Comparison of ENCODE assay signal across 12 mouse cellular contexts in genomic region chr7:43282459-43282858, GRCm38 (mm10). TPM values are rescaled to one million over a fixed set of nuclear protein-coding genes. Genes with fewer than 3 reads are reported as not detected.
DNase-seq lines count a peak whose midpoint lies in the region; ATAC-seq and TF ChIP-seq lines count a peak whose summit lies in the region.
"Had no signal": no experiment of that assay in that cellular context is flagged by ENCODE, and none has a peak within 500 bp of the region (broad histone marks: within the 10 kb centered on the region; RNA-seq: fewer than 3 reads in every experiment).

No protein-coding gene starts in this region.

- no peaks in the 10 kb centered on the region for H3K36me3 ChIP-seq in forebrain, embryonic 15.5 days
- no peaks in the 10 kb centered on the region for H3K36me3 ChIP-seq in forebrain, embryonic 10.5 days (replicated peaks)
- H3K36me3 ChIP-seq in liver, embryonic 11.5 days (ENCODE audit: control insufficient read depth, insufficient read depth, low read length): no peaks in the 10 kb centered on the region
- no peaks in the 10 kb centered on the region for H3K36me3 ChIP-seq in liver, postnatal 0 days (replicated peaks; ENCODE audit: insufficient read depth, low read length)
- H3K36me3 ChIP-seq in hindbrain, embryonic 14.5 days (replicated peaks; ENCODE audit: control insufficient read depth, insufficient read depth): no peaks in the 10 kb centered on the region
- H3K36me3 ChIP-seq in neural tube, embryonic 13.5 days: no peaks in the 10 kb centered on the region
- H3K36me3 ChIP-seq: heart, embryonic 15.5 days; liver, embryonic 15.5 days had no signal

- H3K9ac ChIP-seq in forebrain, embryonic 15.5 days (replicated peaks): no peak overlapping the region
- H3K9ac ChIP-seq in liver, embryonic 11.5 days (ENCODE audit: low read depth, low read length): no peak overlapping the region
- H3K9ac ChIP-seq in liver, postnatal 0 days (replicated peaks): no peak overlapping the region
- no peak overlapping the region for H3K9ac ChIP-seq in hindbrain, embryonic 14.5 days
- H3K9ac ChIP-seq in neural tube, embryonic 13.5 days: no peak overlapping the region
- H3K9ac ChIP-seq: liver, embryonic 15.5 days had no signal

- H3K27me3 ChIP-seq in forebrain, embryonic 15.5 days: no peaks in the 10 kb centered on the region
- H3K27me3 ChIP-seq in forebrain, embryonic 10.5 days (ENCODE audit: poor library complexity, severe bottlenecking): no peaks in the 10 kb centered on the region
- H3K27me3 ChIP-seq in liver, embryonic 11.5 days (replicated peaks; ENCODE audit: control insufficient read depth, insufficient read depth, low read length): no peaks in the 10 kb centered on the region
- no peaks in the 10 kb centered on the region for H3K27me3 ChIP-seq in liver, postnatal 0 days (ENCODE audit: insufficient read depth, low read length)
- H3K27me3 ChIP-seq in hindbrain, embryonic 14.5 days (ENCODE audit: control insufficient read depth, insufficient read depth, low read length): no peaks in the 10 kb centered on the region
- no peaks in the 10 kb centered on the region for H3K27me3 ChIP-seq in neural tube, embryonic 13.5 days
- H3K27me3 ChIP-seq: forebrain, embryonic 13.5 days; heart, embryonic 15.5 days; liver, embryonic 15.5 days had no signal

- no peak for TF ChIP-seq EP300 in liver, postnatal 0 days (IDR thresholded peaks at IDR 0.05; ENCODE audit: low read depth)

- TF ChIP-seq CTCF in liver, postnatal 0 days (IDR thresholded peaks at IDR 0.05; ENCODE audit: low read depth): no peak

- ATAC-seq in forebrain, embryonic 15.5 days (replicated peaks): peak; percentile 29; the same call in 1 of the 2 replicates
- ATAC-seq in liver, embryonic 11.5 days (replicated peaks; ENCODE audit: low FRiP score): peak; percentile 16; the same call in 1 of the 2 replicates
- no peak for ATAC-seq in liver, postnatal 0 days
- ATAC-seq in hindbrain, embryonic 14.5 days (ENCODE audit: low FRiP score): 0 out of 2 replicates have a peak, but pooled peaks have one; percentile 3
- peak; percentile 48; the same call in 1 of the 2 replicates for ATAC-seq in neural tube, embryonic 13.5 days (ENCODE audit: low read depth)

- H3K27ac ChIP-seq in forebrain, embryonic 15.5 days (replicated peaks): no peak overlapping the region
- H3K27ac ChIP-seq in forebrain, embryonic 10.5 days: no peak overlapping the region
- H3K27ac ChIP-seq in liver, embryonic 11.5 days (ENCODE audit: low read depth, low read length): no peak overlapping the region
- no peak overlapping the region for H3K27ac ChIP-seq in liver, postnatal 0 days (ENCODE audit: low read depth)
- no peak overlapping the region for H3K27ac ChIP-seq in hindbrain, embryonic 14.5 days
- H3K27ac ChIP-seq in neural tube, embryonic 13.5 days (replicated peaks): no peak overlapping the region
- H3K27ac ChIP-seq: heart, embryonic 15.5 days; liver, embryonic 15.5 days had no signal

- WGBS in forebrain, embryonic 15.5 days: 87% methylated on average over 3 of the region's 3 CpGs
- 78% methylated on average over 2 of the region's 3 CpGs for WGBS in forebrain, embryonic 10.5 days
- 80% methylated on average over 3 of the region's 3 CpGs for WGBS in liver, embryonic 11.5 days
- WGBS in liver, postnatal 0 days (ENCODE audit: insufficient replicate concordance): 76% methylated on average over 2 of the region's 3 CpGs
- 88% methylated on average over 2 of the region's 3 CpGs for WGBS in hindbrain, embryonic 14.5 days
- 82% methylated on average over 2 of the region's 3 CpGs for WGBS in neural tube, embryonic 13.5 days

- H3K4me1 ChIP-seq in forebrain, embryonic 15.5 days: no peaks in the 10 kb centered on the region
- no peaks in the 10 kb centered on the region for H3K4me1 ChIP-seq in forebrain, embryonic 10.5 days
- H3K4me1 ChIP-seq in liver, embryonic 11.5 days (replicated peaks; ENCODE audit: control insufficient read depth, insufficient read depth, low read length): no peaks in the 10 kb centered on the region
- no peaks in the 10 kb centered on the region for H3K4me1 ChIP-seq in liver, postnatal 0 days (ENCODE audit: insufficient read depth)
- no peaks in the 10 kb centered on the region for H3K4me1 ChIP-seq in hindbrain, embryonic 14.5 days (replicated peaks; ENCODE audit: control insufficient read depth, insufficient read depth, low read length)
- no peaks in the 10 kb centered on the region for H3K4me1 ChIP-seq in neural tube, embryonic 13.5 days (replicated peaks)
- H3K4me1 ChIP-seq: forebrain, embryonic 13.5 days had no signal

- DNase-seq in forebrain, embryonic 10.5 days (ENCODE audit: extremely low spot score, low spot score): no peak
- no peak for DNase-seq in liver, embryonic 11.5 days (ENCODE audit: low spot score)
- no peak for DNase-seq in liver, postnatal 0 days
- DNase-seq in hindbrain, embryonic 14.5 days (ENCODE audit: low spot score): no peak
- no peak for DNase-seq in layer of hippocampus, adult 11-12 months (ENCODE audit: low spot score)
- DNase-seq in thymus, adult 18-20 months: no peak

- no peaks in the 10 kb centered on the region for H3K9me3 ChIP-seq in forebrain, embryonic 15.5 days
- peaks cover 6% of the 10 kb centered on the region; the same call in 1 of the 2 replicates for H3K9me3 ChIP-seq in forebrain, embryonic 10.5 days
- H3K9me3 ChIP-seq in liver, embryonic 11.5 days (ENCODE audit: control insufficient read depth, low read length): no peaks in the 10 kb centered on the region
- no peaks in the 10 kb centered on the region for H3K9me3 ChIP-seq in liver, postnatal 0 days (ENCODE audit: low read length)
- no peaks in the 10 kb centered on the region for H3K9me3 ChIP-seq in hindbrain, embryonic 14.5 days (ENCODE audit: control insufficient read depth, low read length)
- H3K9me3 ChIP-seq in neural tube, embryonic 13.5 days: no peaks in the 10 kb centered on the region
- H3K9me3 ChIP-seq: forebrain, embryonic 13.5 days; heart, embryonic 15.5 days; liver, embryonic 15.5 days; megakaryocyte, embryonic 14.5 days had no signal

- no peak overlapping the region for H3K4me2 ChIP-seq in forebrain, embryonic 15.5 days (replicated peaks)
- no peak overlapping the region for H3K4me2 ChIP-seq in liver, embryonic 11.5 days
- H3K4me2 ChIP-seq in liver, postnatal 0 days (ENCODE audit: low read depth, low read length): no peak overlapping the region
- no peak overlapping the region for H3K4me2 ChIP-seq in hindbrain, embryonic 14.5 days (replicated peaks)
- H3K4me2 ChIP-seq in neural tube, embryonic 13.5 days: no peak overlapping the region

- H3K4me3 ChIP-seq in forebrain, embryonic 15.5 days: no peak overlapping the region
- H3K4me3 ChIP-seq in forebrain, embryonic 10.5 days: no peak overlapping the region
- no peak overlapping the region for H3K4me3 ChIP-seq in liver, embryonic 11.5 days (ENCODE audit: low read depth, low read length)
- no peak overlapping the region for H3K4me3 ChIP-seq in liver, postnatal 0 days (ENCODE audit: low read depth, low read length)
- no peak overlapping the region for H3K4me3 ChIP-seq in hindbrain, embryonic 14.5 days (replicated peaks; ENCODE audit: low read length)
- H3K4me3 ChIP-seq in neural tube, embryonic 13.5 days: no peak overlapping the region

RNA-seq across cellular contexts. Expression of gene Zfp715, which starts 30.6 kb away (rescaled TPM):
- 19.0 and 21.5 TPM in 2 replicates for polyA plus RNA-seq in forebrain, embryonic 15.5 days (2015; fragmentation: Nextera tagmentation; extraction: Ambion mirVana)
- polyA plus RNA-seq in forebrain, embryonic 10.5 days (2016; fragmentation: Nextera tagmentation; extraction: Ambion mirVana): 11.3 TPM in 2 replicates
- 10.4 and 14.1 TPM in 2 replicates for polyA plus RNA-seq in liver, embryonic 11.5 days (2014; fragmentation: Nextera tagmentation; extraction: Ambion mirVana)
- polyA plus RNA-seq in liver, postnatal 0 days (2015; fragmentation: Nextera tagmentation; extraction: Ambion mirVana): 3.9 and 4.1 TPM in 2 replicates
- polyA plus RNA-seq in hindbrain, embryonic 14.5 days (2014; fragmentation: Nextera tagmentation; extraction: Ambion mirVana): 21.6 and 27.6 TPM in 2 replicates
- polyA plus RNA-seq in neural tube, embryonic 13.5 days (2015; fragmentation: Nextera tagmentation; extraction: Ambion mirVana): 16.2 and 17.4 TPM in 2 replicates
